Mouse (Mus musculus): ENCODE data around the gene Lrriq1.

Gene Lrriq1

GRCm38 (mm10) chr10:103029132-103029729, 206.9 kb downstream of the Lrriq1 start:
- DNase-seq (ENCODE audit: low spot score in 2 of 2), result no peak

- DNase-seq (ENCODE audit: low spot score in 2 of 2), result no peak
Observed at GRCm38 (mm10) chr10:103028253-103029131, 207.6 kb downstream of the Lrriq1 start.

DNA sequence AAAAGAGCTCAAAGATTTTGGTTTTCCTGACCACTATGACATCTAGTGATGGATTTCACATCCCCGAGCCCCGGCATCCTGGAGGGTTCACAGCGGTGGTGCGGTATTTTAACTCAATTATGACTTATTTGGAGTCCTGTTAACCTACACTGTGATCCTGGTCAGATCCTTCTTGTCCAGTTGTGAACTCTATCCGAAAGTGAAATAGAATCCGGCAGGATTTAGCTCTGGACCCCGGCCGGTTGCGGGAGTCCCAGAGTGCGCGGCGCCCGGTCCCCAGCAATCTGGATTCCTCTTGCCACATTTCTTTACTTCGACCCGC, 208.2 kb downstream of the Lrriq1 start:
- no peak for DNase-seq (ENCODE audit: low spot score in 2 of 2)

- no peak for DNase-seq (ENCODE audit: low spot score in 2 of 2)
Observed at GRCm38 (mm10) chr10:103027226-103027930, 208.7 kb downstream of the Lrriq1 start.

GRCm38 (mm10) chr10:103026636-103027225, 209.4 kb downstream of the Lrriq1 start:
- DNase-seq (ENCODE audit: low spot score in 2 of 2), result no peak

- DNase-seq (ENCODE audit: low spot score in 2 of 2), result no peak
Observed at GRCm38 (mm10) chr10:103002556-103002955, 233.6 kb downstream of the Lrriq1 start.

- no peak for DNase-seq (ENCODE audit: low spot score in 2 of 2)
Observed at GRCm38 (mm10) chr10:103000902-103001301, 235.2 kb downstream of the Lrriq1 start.

DNA sequence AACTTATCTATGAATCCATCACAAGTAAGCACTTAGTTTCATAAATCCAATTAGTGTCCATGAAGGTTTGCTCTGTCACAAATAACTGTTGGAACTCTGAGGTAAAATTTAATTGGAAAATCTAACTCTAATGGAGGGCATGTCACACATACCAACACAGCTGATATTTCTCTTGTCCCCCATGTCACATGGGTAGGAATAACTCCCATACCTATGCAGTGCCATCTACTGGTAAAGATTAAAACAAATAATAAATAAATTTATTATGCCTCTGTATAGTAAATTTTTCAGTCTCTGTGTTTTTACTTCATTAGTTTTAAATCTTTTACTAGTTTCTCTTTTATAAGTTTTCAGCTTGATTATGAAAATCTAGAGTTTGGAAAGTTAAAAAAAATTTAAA, 236.5 kb downstream of the Lrriq1 start:
- no peak for DNase-seq (ENCODE audit: low spot score in 2 of 2)
